Mouse (Mus musculus): ENCODE measurements around the gene Pnrc2. TPM values are rescaled to one million over a fixed set of nuclear protein-coding genes. Genes with fewer than 3 reads are reported as not detected.

Gene Pnrc2
- polyA plus RNA-seq, 1 experiment from 2014 or later: 97.9 TPM

GRCm38 (mm10) chr4:135909326-135910066 is 35.8 kb upstream of the Pnrc2 start:
- no peaks in the 10 kb centered on the region for H3K36me3 ChIP-seq
- no peaks in the 10 kb centered on the region for H3K27me3 ChIP-seq
- no peak for ATAC-seq (ENCODE audit: low FRiP score, low read depth)
- H3K4me2 ChIP-seq: no peak overlapping the region
- no peak overlapping the region for H3K27ac ChIP-seq (replicated peaks)
- WGBS: 78% methylated on average over 13 of the region's 13 CpGs
- H3K9me3 ChIP-seq: no peaks in the 10 kb centered on the region
- peaks cover 9% of the 10 kb centered on the region for H3K4me1 ChIP-seq (replicated peaks)
- no peak overlapping the region for H3K9ac ChIP-seq
- no peak overlapping the region for H3K4me3 ChIP-seq

- H3K9me3 ChIP-seq: no peaks in the 10 kb centered on the region
- H3K4me2 ChIP-seq: no peak overlapping the region
- H3K27ac ChIP-seq (replicated peaks): no peak overlapping the region
- H3K27me3 ChIP-seq: no peaks in the 10 kb centered on the region
- no peak overlapping the region for H3K9ac ChIP-seq
- H3K36me3 ChIP-seq: no peaks in the 10 kb centered on the region
- no peak for ATAC-seq (ENCODE audit: low FRiP score, low read depth)
- no peak overlapping the region for H3K4me3 ChIP-seq
- WGBS: 90% methylated on average over 3 of the region's 3 CpGs
- H3K4me1 ChIP-seq (replicated peaks): no peaks in the 10 kb centered on the region
Measured at GRCm38 (mm10) chr4:135906633-135907032, 33.0 kb upstream of the Pnrc2 start.

DNA sequence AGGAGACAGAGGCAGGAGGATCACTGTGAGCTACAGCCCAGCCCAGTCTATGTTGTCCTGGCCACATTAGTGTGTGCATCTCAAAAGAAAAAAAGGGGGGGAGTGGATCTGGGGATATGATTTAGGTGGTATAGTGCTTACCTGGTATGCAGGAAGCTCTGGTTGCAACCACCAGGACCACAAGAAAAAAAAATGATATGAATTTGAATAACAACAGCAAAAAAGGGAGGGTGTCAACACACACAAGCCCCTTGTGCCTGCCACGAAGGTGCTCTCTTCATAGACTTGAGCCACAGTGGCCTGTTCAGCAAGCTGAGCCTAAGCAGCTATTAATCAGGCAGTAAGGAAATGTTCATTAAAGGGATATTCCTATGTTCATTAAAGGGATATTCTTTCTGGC is 31.2 kb upstream of the Pnrc2 start:
- WGBS: 52% methylated on average over 1 of the region's 1 CpGs
- Histone ChIP-seq H3K27ac (replicated peaks) (no peak overlapping the region), H3K4me1 (replicated peaks) (no peaks in the 10 kb centered on the region), H3K9me3 (no peaks in the 10 kb centered on the region), H3K4me3 (no peak overlapping the region), H3K9ac (no peak overlapping the region), H3K27me3 (no peaks in the 10 kb centered on the region), H3K4me2 (no peak overlapping the region), H3K36me3 (no peaks in the 10 kb centered on the region)
- no peak for ATAC-seq (ENCODE audit: low FRiP score, low read depth)

- no peaks in the 10 kb centered on the region for H3K27me3 ChIP-seq
- H3K36me3 ChIP-seq: no peaks in the 10 kb centered on the region
- no peak overlapping the region for H3K27ac ChIP-seq (replicated peaks)
- H3K4me2 ChIP-seq: no peak overlapping the region
- H3K9me3 ChIP-seq: no peaks in the 10 kb centered on the region
- no peak for ATAC-seq (ENCODE audit: low FRiP score, low read depth)
- no peak overlapping the region for H3K4me3 ChIP-seq
- 85% methylated on average over 4 of the region's 4 CpGs for WGBS
- H3K9ac ChIP-seq: no peak overlapping the region
- no peaks in the 10 kb centered on the region for H3K4me1 ChIP-seq (replicated peaks)
Measured at GRCm38 (mm10) chr4:135902606-135903242, 29.1 kb upstream of the Pnrc2 start.

DNA sequence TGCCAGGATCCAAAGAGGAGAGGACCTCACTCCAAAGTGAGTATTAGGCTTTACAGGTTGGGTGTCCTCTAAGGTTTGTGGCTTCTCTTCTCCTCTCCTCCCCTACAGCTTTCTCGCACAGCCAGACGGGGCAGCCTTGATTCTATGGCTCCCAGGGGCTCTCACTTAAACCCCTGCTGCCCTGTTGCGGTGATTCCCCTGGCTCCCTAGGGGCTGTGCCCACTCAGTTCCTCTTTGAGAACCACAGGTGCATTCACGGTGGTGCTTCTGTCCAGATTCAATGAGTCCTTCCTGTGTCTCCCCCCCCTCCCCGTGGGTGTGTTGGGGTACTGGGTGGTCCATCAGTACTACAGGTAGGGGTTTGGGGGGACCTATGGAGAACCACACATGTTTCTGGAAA is 26.4 kb upstream of the Pnrc2 start:
- 84% methylated on average over 5 of the region's 5 CpGs for WGBS

DNA sequence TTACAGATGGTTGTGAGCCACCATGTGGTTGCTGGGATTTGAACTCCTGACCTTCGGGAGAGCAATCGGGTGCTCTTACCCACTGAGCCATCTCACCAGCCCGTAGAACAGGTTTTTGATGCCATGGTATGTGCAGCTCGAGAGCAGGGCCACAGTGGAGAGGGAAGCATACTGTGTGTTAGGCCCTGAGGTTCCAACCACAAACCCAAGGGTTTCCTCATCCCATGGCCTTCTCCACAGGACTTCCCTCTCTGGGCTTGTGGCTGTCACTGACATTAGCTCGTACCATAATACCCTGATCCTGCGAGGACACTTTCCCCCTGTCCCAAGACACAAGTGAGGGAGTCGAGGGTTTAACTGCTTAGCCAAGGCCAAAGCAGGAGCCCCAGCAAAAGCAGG is 25.4 kb upstream of the Pnrc2 start:
- Histone ChIP-seq H3K4me3 (no peak overlapping the region), H3K9me3 (no peaks in the 10 kb centered on the region), H3K4me1 (replicated peaks) (no peaks in the 10 kb centered on the region), H3K27ac (replicated peaks) (no peak overlapping the region), H3K9ac (no peak overlapping the region), H3K4me2 (no peak overlapping the region), H3K36me3 (no peaks in the 10 kb centered on the region), H3K27me3 (no peaks in the 10 kb centered on the region)
- 87% methylated on average over 7 of the region's 7 CpGs for WGBS
- no peak for ATAC-seq (ENCODE audit: low FRiP score, low read depth)

More for the DNA sequence above, 26.4 kb upstream of the Pnrc2 start:
- Histone ChIP-seq H3K36me3 (no peaks in the 10 kb centered on the region), H3K4me1 (replicated peaks) (no peaks in the 10 kb centered on the region), H3K27me3 (no peaks in the 10 kb centered on the region), H3K27ac (replicated peaks) (no peak overlapping the region), H3K9ac (no peak overlapping the region), H3K9me3 (no peaks in the 10 kb centered on the region), H3K4me2 (no peak overlapping the region), H3K4me3 (no peak overlapping the region)
- ATAC-seq (ENCODE audit: low FRiP score, low read depth): no peak

GRCm38 (mm10) chr4:135898380-135899049 is 24.9 kb upstream of the Pnrc2 start:
- Histone ChIP-seq H3K27ac (replicated peaks) (no peak overlapping the region), H3K4me3 (no peak overlapping the region), H3K4me1 (replicated peaks) (no peaks in the 10 kb centered on the region), H3K9ac (no peak overlapping the region), H3K36me3 (no peaks in the 10 kb centered on the region), H3K27me3 (no peaks in the 10 kb centered on the region), H3K4me2 (no peak overlapping the region), H3K9me3 (no peaks in the 10 kb centered on the region)
- no peak for ATAC-seq (ENCODE audit: low FRiP score, low read depth)
- 90% methylated on average over 9 of the region's 9 CpGs for WGBS

DNA sequence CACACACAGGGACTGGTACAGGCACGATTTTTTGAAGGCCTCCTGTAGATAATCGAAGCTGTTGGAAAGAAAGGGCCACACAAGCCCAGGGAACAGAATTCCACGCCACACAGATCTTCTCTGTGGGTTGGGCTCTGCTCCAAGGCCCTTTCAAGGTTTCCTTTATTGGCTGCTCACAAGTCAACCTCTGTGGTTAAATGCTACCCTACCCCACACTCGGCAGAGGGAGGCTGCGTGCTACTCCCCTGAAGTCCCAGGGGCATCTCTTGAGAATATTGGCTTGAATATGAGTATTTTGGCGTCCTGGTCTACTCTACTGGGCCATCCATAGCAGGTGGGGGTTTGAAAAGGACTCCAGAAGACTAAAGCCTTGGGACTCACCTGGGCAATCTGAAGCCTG is 22.5 kb upstream of the Pnrc2 start:
- no peak for ATAC-seq (ENCODE audit: low FRiP score, low read depth)
- 77% methylated on average over 6 of the region's 6 CpGs for WGBS
- Histone ChIP-seq H3K9me3 (no peaks in the 10 kb centered on the region), H3K27me3 (no peaks in the 10 kb centered on the region), H3K4me3 (no peak overlapping the region), H3K9ac (no peak overlapping the region), H3K27ac (replicated peaks) (no peak overlapping the region), H3K4me2 (no peak overlapping the region), H3K4me1 (replicated peaks) (no peaks in the 10 kb centered on the region), H3K36me3 (no peaks in the 10 kb centered on the region)

- H3K4me1 ChIP-seq (replicated peaks): no peaks in the 10 kb centered on the region
- H3K27ac ChIP-seq (replicated peaks): no peak within 1 kb of the TSS
- no peaks in the 10 kb centered on the region for H3K27me3 ChIP-seq
- no peak within 1 kb of the TSS for H3K4me3 ChIP-seq
- 54% methylated on average over 8 of the region's 8 CpGs for WGBS
- no peak for ATAC-seq (ENCODE audit: low FRiP score, low read depth)
- no peak within 1 kb of the TSS for H3K4me2 ChIP-seq
- no peaks in the 10 kb centered on the region for H3K9me3 ChIP-seq
- H3K36me3 ChIP-seq: no peaks in the 10 kb centered on the region
- H3K9ac ChIP-seq: no peak within 1 kb of the TSS
Measured at GRCm38 (mm10) chr4:135895071-135895571, 21.5 kb upstream of the Pnrc2 start, which contains the start of gene Cnr2. Cnr2 (plus strand) TSS chr4:135895394.

- no peak for ATAC-seq (ENCODE audit: low FRiP score, low read depth)
- no peak overlapping the region for H3K4me2 ChIP-seq
- WGBS: 63% methylated on average over 4 of the region's 4 CpGs
- no peaks in the 10 kb centered on the region for H3K4me1 ChIP-seq (replicated peaks)
- H3K27ac ChIP-seq (replicated peaks): no peak overlapping the region
- no peak overlapping the region for H3K4me3 ChIP-seq
- no peak overlapping the region for H3K9ac ChIP-seq
- no peaks in the 10 kb centered on the region for H3K9me3 ChIP-seq
- H3K27me3 ChIP-seq: no peaks in the 10 kb centered on the region
- no peaks in the 10 kb centered on the region for H3K36me3 ChIP-seq
Measured at GRCm38 (mm10) chr4:135892884-135893283, 19.2 kb upstream of the Pnrc2 start.

GRCm38 (mm10) chr4:135891539-135891938 is 17.9 kb upstream of the Pnrc2 start:
- Histone ChIP-seq H3K27me3 (no peaks in the 10 kb centered on the region), H3K4me2 (no peak overlapping the region), H3K27ac (replicated peaks) (no peak overlapping the region), H3K9me3 (no peaks in the 10 kb centered on the region), H3K4me3 (no peak overlapping the region), H3K36me3 (no peaks in the 10 kb centered on the region), H3K9ac (no peak overlapping the region), H3K4me1 (replicated peaks) (no peaks in the 10 kb centered on the region)
- no peak for ATAC-seq (ENCODE audit: low FRiP score, low read depth)
- 89% methylated on average over 2 of the region's 2 CpGs for WGBS

DNA sequence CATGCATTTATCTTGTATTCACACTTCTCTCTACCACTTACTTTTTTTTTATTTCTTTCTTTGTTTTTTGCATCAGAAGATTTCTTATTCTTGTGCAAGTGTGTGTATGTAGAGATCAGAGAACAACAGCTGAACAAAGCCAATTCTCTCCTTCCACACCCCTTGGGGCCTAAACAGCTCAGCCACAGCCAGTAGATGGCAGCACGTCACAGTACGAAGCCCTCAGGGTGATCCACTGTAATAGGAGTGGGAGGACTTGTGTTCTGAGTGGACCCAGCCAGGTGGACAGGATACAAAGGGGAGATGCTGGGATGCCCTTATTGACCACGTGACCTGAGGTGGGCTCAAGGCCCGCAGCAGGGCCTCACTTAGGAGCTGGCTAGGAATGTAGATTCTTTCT is 16.2 kb upstream of the Pnrc2 start:
- no peak overlapping the region for H3K4me2 ChIP-seq
- ATAC-seq (ENCODE audit: low FRiP score, low read depth): no peak; the same call in 1 of the 2 replicates
- no peaks in the 10 kb centered on the region for H3K4me1 ChIP-seq (replicated peaks)
- no peak overlapping the region for H3K4me3 ChIP-seq
- H3K9me3 ChIP-seq: no peaks in the 10 kb centered on the region
- no peaks in the 10 kb centered on the region for H3K36me3 ChIP-seq
- H3K9ac ChIP-seq: no peak overlapping the region
- no peaks in the 10 kb centered on the region for H3K27me3 ChIP-seq
- no peak overlapping the region for H3K27ac ChIP-seq (replicated peaks)
- 4% methylated on average over 4 of the region's 4 CpGs for WGBS
